Comparison of ENCODE assay signal across 8 mouse cellular contexts in genomic region chr12:104617111-104617725, GRCm38 (mm10).
DNase-seq lines count a peak whose midpoint lies in the region; ATAC-seq and TF ChIP-seq lines count a peak whose summit lies in the region.

No protein-coding gene starts in this region.

- H3K4me1 ChIP-seq in ES-E14 (ENCODE audit: control insufficient read depth in 2 of 2, insufficient read depth in 2 of 2, low read length in 2 of 2, poor library complexity in 1 of 2): no peaks in the 10 kb centered on the region; a peak in 1 of 4 replicates
- no peaks in the 10 kb centered on the region for H3K4me1 ChIP-seq in kidney, embryonic 15.5 days
- peaks cover 5% of the 10 kb centered on the region; the same call in 1 of the 2 replicates for H3K4me1 ChIP-seq in limb, embryonic 12.5 days (replicated peaks)
- no peaks in the 10 kb centered on the region for H3K4me1 ChIP-seq in neural tube, embryonic 14.5 days (ENCODE audit: control insufficient read depth, insufficient read depth, low read length)

- in situ Hi-C loops in ES-E14 (cut with MboI; ENCODE audit: low sequenced_read_pairs in 2 of 2, unreplicated experiment in 2 of 2): no loop called here

- no peaks in the 10 kb centered on the region for H3K9me3 ChIP-seq in ES-E14 (ENCODE audit: control insufficient read depth, insufficient read depth, low read depth, low read length)
- no peaks in the 10 kb centered on the region for H3K9me3 ChIP-seq in kidney, embryonic 15.5 days (replicated peaks)
- H3K9me3 ChIP-seq in limb, embryonic 12.5 days: peaks cover 6% of the 10 kb centered on the region
- no peaks in the 10 kb centered on the region for H3K9me3 ChIP-seq in neural tube, embryonic 14.5 days (ENCODE audit: control insufficient read depth, low read length)

- H3K36me3 ChIP-seq in ES-E14 (ENCODE audit: control insufficient read depth, insufficient read depth, low read length, poor library complexity, severe bottlenecking): no peaks in the 10 kb centered on the region
- no peaks in the 10 kb centered on the region for H3K36me3 ChIP-seq in kidney, embryonic 15.5 days
- no peaks in the 10 kb centered on the region for H3K36me3 ChIP-seq in limb, embryonic 12.5 days
- no peaks in the 10 kb centered on the region for H3K36me3 ChIP-seq in neural tube, embryonic 14.5 days (ENCODE audit: control insufficient read depth, insufficient read depth, low read length)

- ATAC-seq in kidney, embryonic 15.5 days (replicated peaks; ENCODE audit: low FRiP score): peak; percentile 82
- 0 out of 2 replicates have a peak, but pooled peaks have one; percentile 76 for ATAC-seq in limb, embryonic 12.5 days (ENCODE audit: insufficient number of reproducible peaks, insufficient read depth, low FRiP score, low TSS enrichment, low read depth)
- peak; percentile 91 for ATAC-seq in neural tube, embryonic 14.5 days (ENCODE audit: low read depth)

- no peak overlapping the region for H3K9ac ChIP-seq in ES-E14 (ENCODE audit: insufficient read depth, low read depth, low read length, poor library complexity, severe bottlenecking)
- no peak overlapping the region for H3K9ac ChIP-seq in kidney, embryonic 15.5 days
- H3K9ac ChIP-seq in limb, embryonic 12.5 days (replicated peaks): no peak overlapping the region
- peak overlapping the region; percentile 32; the same call in 1 of the 2 replicates for H3K9ac ChIP-seq in neural tube, embryonic 14.5 days (replicated peaks; ENCODE audit: low read depth, low read length)

- H3K4me3 ChIP-seq in ES-E14 (ENCODE audit: insufficient read depth in 1 of 2, low read depth in 1 of 2, low read length in 2 of 2, poor library complexity in 1 of 2, severe bottlenecking in 1 of 2): peak overlapping the region in 1 of 2 experiments; percentile 68; a peak in 2 of 4 replicates
- H3K4me3 ChIP-seq in kidney, embryonic 15.5 days (replicated peaks): peak overlapping the region; percentile 17; the same call in 1 of the 2 replicates
- H3K4me3 ChIP-seq in limb, embryonic 12.5 days (replicated peaks): 0 out of 2 replicates have a peak overlapping the region, but pooled peaks have one; percentile 19
- peak overlapping the region; percentile 9; the same call in 1 of the 2 replicates for H3K4me3 ChIP-seq in neural tube, embryonic 14.5 days (ENCODE audit: low read depth, low read length)

- no peaks in the 10 kb centered on the region for H3K27me3 ChIP-seq in kidney, embryonic 15.5 days
- H3K27me3 ChIP-seq in limb, embryonic 12.5 days: peaks cover 18% of the 10 kb centered on the region; the same call in 1 of the 2 replicates
- no peaks in the 10 kb centered on the region for H3K27me3 ChIP-seq in neural tube, embryonic 14.5 days (ENCODE audit: control insufficient read depth, insufficient read depth, low read length)

- H3K27ac ChIP-seq in ES-E14 (ENCODE audit: insufficient read depth, low read depth, low read length, poor library complexity, severe bottlenecking): no peak overlapping the region
- no peak overlapping the region for H3K27ac ChIP-seq in kidney, embryonic 15.5 days
- no peak overlapping the region for H3K27ac ChIP-seq in limb, embryonic 12.5 days
- peak overlapping the region; percentile 79 for H3K27ac ChIP-seq in neural tube, embryonic 14.5 days (ENCODE audit: low read depth, low read length)

- 17% methylated on average over 17 of the region's 17 CpGs for WGBS in kidney, embryonic 15.5 days
- 16% methylated on average over 17 of the region's 17 CpGs for WGBS in limb, embryonic 12.5 days
- WGBS in neural tube, embryonic 14.5 days: 7% methylated on average over 17 of the region's 17 CpGs

- H3K4me2 ChIP-seq in kidney, embryonic 15.5 days: peak overlapping the region; percentile 48
- H3K4me2 ChIP-seq in limb, embryonic 12.5 days: peak overlapping the region; percentile 47
- peak overlapping the region; percentile 34 for H3K4me2 ChIP-seq in neural tube, embryonic 14.5 days (ENCODE audit: low read depth, low read length)

- peak; percentile 80 for DNase-seq in ES-E14 (ENCODE audit: low read depth, low spot score)
- peak; percentile 85 for DNase-seq in brain, embryonic 18.5 days (ENCODE audit: low read depth, low spot score)
- DNase-seq in forelimb bud, embryonic 11.5 days (ENCODE audit: low read depth, low spot score): peak; percentile 74
- DNase-seq in thymus, postnatal 36 days: no peak
- DNase-seq in urinary bladder, postnatal 10 days (ENCODE audit: low spot score): no peak

TF ChIP-seq in ES-E14, 5 proteins besides CTCF, POLR2A, EP300 and RAD21:
- no peak for TF ChIP-seq ZNF384 (IDR thresholded peaks at IDR 0.05; ENCODE audit: low read depth, low read length)
- TF ChIP-seq ZC3H11A (IDR thresholded peaks at IDR 0.05; ENCODE audit: borderline replicate concordance, low read depth, low read length): no peak
- TF ChIP-seq CHD2 (IDR thresholded peaks at IDR 0.05; ENCODE audit: low read depth, low read length): no peak
- TF ChIP-seq HCFC1 (IDR thresholded peaks at IDR 0.05; ENCODE audit: borderline replicate concordance, insufficient read depth, low read length): no peak
- no peak for TF ChIP-seq MAFK (IDR thresholded peaks at IDR 0.05; ENCODE audit: insufficient read depth, low read depth, low read length)

Comparison
In these comparisons a context has a peak if more than half of its experiments do, and no peak if none do; other contexts are left out.
1. DNase-seq: peak in ES-E14 (single experiment), brain, embryonic 18.5 days (single experiment) and forelimb bud, embryonic 11.5 days (single experiment); none in thymus, postnatal 36 days (0 of 2) and urinary bladder, postnatal 10 days (single experiment).
2. Peak in every context shown above with its lines, with median percentiles within 50 percentile points of each other: ATAC-seq and H3K4me2 ChIP-seq.